Mouse (Mus musculus) embryonic facial prominence, embryonic 13.5 days (tissue): Measurements from ENCODE around the gene Tescl. TPM values are rescaled to one million over a fixed set of nuclear protein-coding genes. Genes with fewer than 3 reads are reported as not detected.

Experiments
- ATAC-seq: fragments of 200-750 bp; cut with Nextera tagmentation; 2 replicates; pipeline ENCODE4 v1.8.0; 2017; ENCODE audit warnings: low read depth; ENCODE audit not compliant: insufficient number of reproducible peaks, insufficient read depth, low FRiP score, low TSS enrichment
- H3K27ac ChIP-seq: fragments of 300-500 bp; sonication (generic); 2 replicates; pipeline ENCODE4 v1.5.1; 2015; ENCODE audit warnings: moderate library complexity, mild to moderate bottlenecking, inconsistent platforms
- H3K27me3 ChIP-seq: fragments of 300-500 bp; sonication (generic); 2 replicates; pipeline ENCODE4 v1.6.1; 2015; ENCODE audit warnings: mild to moderate bottlenecking, inconsistent platforms
- H3K36me3 ChIP-seq: fragments of 300-500 bp; sonication (generic); 2 replicates; pipeline ENCODE4 v1.6.1; 2015; ENCODE audit warnings: mild to moderate bottlenecking, inconsistent platforms
- H3K4me1 ChIP-seq: fragments of 300-500 bp; sonication (generic); 2 replicates; pipeline ENCODE4 v1.6.1; 2015; ENCODE audit warnings: inconsistent platforms
- H3K4me2 ChIP-seq: fragments of 300-500 bp; sonication (generic); 2 replicates; pipeline ENCODE4 v1.6.1; 2015; ENCODE audit warnings: moderate library complexity, mild to moderate bottlenecking, inconsistent platforms
- H3K4me3 ChIP-seq: fragments of 300-500 bp; sonication (generic); 2 replicates; pipeline ENCODE4 v1.5.1; 2015; ENCODE audit warnings: mild to moderate bottlenecking, inconsistent platforms
- H3K9ac ChIP-seq: fragments of 300-500 bp; sonication (generic); 2 replicates; pipeline ENCODE4 v1.6.1; 2015; ENCODE audit warnings: mild to moderate bottlenecking, inconsistent platforms
- H3K9me3 ChIP-seq: fragments of 300-500 bp; sonication (generic); 2 replicates; pipeline ENCODE4 v1.6.1; 2016; ENCODE audit warnings: inconsistent platforms
- WGBS: fragments of 180-500 bp; shearing (Covaris S2); methylation state at CpG from one replicate; pipeline ENCODE4 v1.1.7; 2015; ENCODE audit warnings: mixed read lengths; 5-methylcytosine and 5-hydroxymethylcytosine counted together
- polyA plus RNA-seq: library from polyadenylated mRNA; unstranded; fragments of >200 nt; fragmentation: Nextera tagmentation; extraction: Ambion mirVana; gene quantifications from 2 replicates; pipeline ENCODE4 v1.2.1, GENCODE M21; 2015

The Tescl gene
- polyA plus RNA-seq, 1 experiment from 2014 or later = 0.25 TPM

- peak; percentile 52; the same call in 1 of the 2 replicates for ATAC-seq
- Histone ChIP-seq H3K9me3 (peaks cover 9% of the 10 kb centered on the region), H3K4me3 (peak overlapping the region; percentile 38), H3K4me1 (peaks cover 7% of the 10 kb centered on the region; the same call in 1 of the 2 replicates), H3K4me2 (peak overlapping the region; percentile 63), H3K27ac (peak overlapping the region; percentile 63), H3K27me3 (no peaks in the 10 kb centered on the region), H3K36me3 (no peaks in the 10 kb centered on the region), H3K9ac (peak overlapping the region; percentile 67)
- 4% methylated on average over 13 of the region's 13 CpGs for WGBS
These were observed 8.0 kb downstream of the Tescl start for GRCm38 (mm10) chr7:24325675-24326128.

GRCm38 (mm10) chr7:24325197-24325596, 8.5 kb downstream of the Tescl start:
- Histone ChIP-seq H3K4me1 (peaks cover 7% of the 10 kb centered on the region; the same call in 1 of the 2 replicates), H3K4me2 (peak overlapping the region; percentile 63), H3K36me3 (no peaks in the 10 kb centered on the region), H3K27me3 (no peaks in the 10 kb centered on the region), H3K4me3 (peak overlapping the region; percentile 38; the same call in 1 of the 2 replicates), H3K9me3 (peaks cover 9% of the 10 kb centered on the region), H3K9ac (peak overlapping the region; percentile 67; the same call in 1 of the 2 replicates), H3K27ac (no peak overlapping the region)
- ATAC-seq = no peak
- 80% methylated on average over 6 of the region's 6 CpGs for WGBS

- Histone ChIP-seq H3K4me3 (no peak overlapping the region), H3K4me1 (peaks cover 7% of the 10 kb centered on the region; the same call in 1 of the 2 replicates), H3K4me2 (no peak overlapping the region), H3K27ac (no peak overlapping the region), H3K27me3 (no peaks in the 10 kb centered on the region), H3K9me3 (peaks cover 9% of the 10 kb centered on the region), H3K9ac (no peak overlapping the region), H3K36me3 (no peaks in the 10 kb centered on the region)
- 80% methylated on average over 4 of the region's 4 CpGs for WGBS
- no peak for ATAC-seq
These were observed 11.1 kb downstream of the Tescl start for GRCm38 (mm10) chr7:24322593-24322992.

- WGBS = 38% methylated on average over 6 of the region's 6 CpGs
- peak overlapping the region; percentile 40; the same call in 1 of the 2 replicates for H3K27ac ChIP-seq
These were observed 14.8 kb downstream of the Tescl start for GRCm38 (mm10) chr7:24318942-24319341.

GRCm38 (mm10) chr7:24316567-24317092, 17.1 kb downstream of the Tescl start, which contains the start of gene Zfp94:
Gene Zfp94, minus strand, starts transcription at chr7:24316666.
- Histone ChIP-seq H3K4me2 (peak within 1 kb of the TSS; percentile 85), H3K4me1 (peaks cover 7% of the 10 kb centered on the region), H3K9me3 (no peaks in the 10 kb centered on the region), H3K4me3 (peak within 1 kb of the TSS; percentile 68), H3K27ac (peak within 1 kb of the TSS; percentile 90), H3K27me3 (no peaks in the 10 kb centered on the region), H3K9ac (peak within 1 kb of the TSS; percentile 85), H3K36me3 (peaks cover 13% of the 10 kb centered on the region)
- ATAC-seq = peak; percentile 82
- 2% methylated on average over 33 of the region's 33 CpGs for WGBS

More at GRCm38 (mm10) chr7:24318942-24319341, 14.8 kb downstream of the Tescl start:
- no peaks in the 10 kb centered on the region for H3K36me3 ChIP-seq
- H3K4me1 ChIP-seq = peaks cover 7% of the 10 kb centered on the region
- no peak overlapping the region for H3K4me3 ChIP-seq
- H3K4me2 ChIP-seq = no peak overlapping the region
- H3K9me3 ChIP-seq = peaks cover under 1% of the 10 kb centered on the region; the same call in 1 of the 2 replicates
- H3K9ac ChIP-seq = no peak overlapping the region
- no peaks in the 10 kb centered on the region for H3K27me3 ChIP-seq
- ATAC-seq = no peak

GRCm38 (mm10) chr7:24315726-24316566, 17.8 kb downstream of the Tescl start:
- Histone ChIP-seq H3K4me3 (peak overlapping the region; percentile 68), H3K9me3 (no peaks in the 10 kb centered on the region), H3K4me2 (peak overlapping the region; percentile 85), H3K27ac (peak overlapping the region; percentile 90), H3K36me3 (peaks cover 19% of the 10 kb centered on the region), H3K4me1 (peaks cover 7% of the 10 kb centered on the region), H3K9ac (peak overlapping the region; percentile 85), H3K27me3 (no peaks in the 10 kb centered on the region)
- no peak; the same call in 1 of the 2 replicates for ATAC-seq
- 26% methylated on average over 29 of the region's 29 CpGs for WGBS

- H3K4me2 ChIP-seq = peak within 1 kb of the TSS; percentile 88
- peak; percentile 70; the same call in 1 of the 2 replicates for ATAC-seq
- H3K4me1 ChIP-seq = peaks cover 11% of the 10 kb centered on the region
- no peaks in the 10 kb centered on the region for H3K27me3 ChIP-seq
- H3K9ac ChIP-seq = peak within 1 kb of the TSS; percentile 71
- H3K27ac ChIP-seq = peak within 1 kb of the TSS; percentile 98
- WGBS = 2% methylated on average over 13 of the region's 13 CpGs
- no peaks in the 10 kb centered on the region for H3K9me3 ChIP-seq
- peaks cover 46% of the 10 kb centered on the region for H3K36me3 ChIP-seq
- peak within 1 kb of the TSS; percentile 70 for H3K4me3 ChIP-seq
These were observed 32.9 kb downstream of the Tescl start, which contains the start of gene Zfp61 for GRCm38 (mm10) chr7:24300771-24301282. Gene Zfp61, minus strand, starts transcription at chr7:24301232.

- 0 out of 2 replicates have a peak, but pooled peaks have one; percentile 1 for ATAC-seq
- H3K9me3 ChIP-seq = no peaks in the 10 kb centered on the region
These were observed 33.8 kb downstream of the Tescl start for GRCm38 (mm10) chr7:24299823-24300481.

GRCm38 (mm10) chr7:24298973-24299708, 34.6 kb downstream of the Tescl start:
- peak; percentile 88 for ATAC-seq
- under 1% methylated on average over 47 of the region's 47 CpGs for WGBS
- Histone ChIP-seq H3K9me3 (no peaks in the 10 kb centered on the region), H3K9ac (peak overlapping the region; percentile 85), H3K4me3 (peak overlapping the region; percentile 70), H3K27ac (peak overlapping the region; percentile 98), H3K27me3 (no peaks in the 10 kb centered on the region), H3K36me3 (peaks cover 57% of the 10 kb centered on the region), H3K4me1 (peaks cover 11% of the 10 kb centered on the region), H3K4me2 (peak overlapping the region; percentile 88)

More at GRCm38 (mm10) chr7:24299823-24300481, 33.8 kb downstream of the Tescl start:
- peaks cover 11% of the 10 kb centered on the region for H3K4me1 ChIP-seq
- H3K27ac ChIP-seq = peak overlapping the region; percentile 98
- H3K4me3 ChIP-seq = peak overlapping the region; percentile 70
- H3K9ac ChIP-seq = peak overlapping the region; percentile 71
- peaks cover 54% of the 10 kb centered on the region for H3K36me3 ChIP-seq
- H3K27me3 ChIP-seq = no peaks in the 10 kb centered on the region
- under 1% methylated on average over 18 of the region's 18 CpGs for whole genome bisulfite sequencing
- peak overlapping the region; percentile 88 for H3K4me2 ChIP-seq

- Histone ChIP-seq H3K4me3 (peak overlapping the region; percentile 70), H3K4me2 (peak overlapping the region; percentile 88), H3K4me1 (peaks cover 11% of the 10 kb centered on the region), H3K27ac (peak overlapping the region; percentile 98), H3K27me3 (no peaks in the 10 kb centered on the region), H3K9ac (peak overlapping the region; percentile 85), H3K9me3 (no peaks in the 10 kb centered on the region), H3K36me3 (peaks cover 58% of the 10 kb centered on the region)
- no peak for ATAC-seq
- WGBS = under 1% methylated on average over 12 of the region's 12 CpGs
These were observed 35.1 kb downstream of the Tescl start for GRCm38 (mm10) chr7:24298635-24298972.
